Mouse (Mus musculus) T-helper 2 cell (primary cell): Measurements from ENCODE around the gene Pakap.

Source experiments
- in situ Hi-C: fragments of 300-600 bp; cut with MboI, MseI; formaldehyde crosslinking; loops from one replicate; pipeline ENCODE4 v1.15.1; 2025; ENCODE audit warnings: high pct_unique_total_duplicates

The Pakap gene

DNA sequence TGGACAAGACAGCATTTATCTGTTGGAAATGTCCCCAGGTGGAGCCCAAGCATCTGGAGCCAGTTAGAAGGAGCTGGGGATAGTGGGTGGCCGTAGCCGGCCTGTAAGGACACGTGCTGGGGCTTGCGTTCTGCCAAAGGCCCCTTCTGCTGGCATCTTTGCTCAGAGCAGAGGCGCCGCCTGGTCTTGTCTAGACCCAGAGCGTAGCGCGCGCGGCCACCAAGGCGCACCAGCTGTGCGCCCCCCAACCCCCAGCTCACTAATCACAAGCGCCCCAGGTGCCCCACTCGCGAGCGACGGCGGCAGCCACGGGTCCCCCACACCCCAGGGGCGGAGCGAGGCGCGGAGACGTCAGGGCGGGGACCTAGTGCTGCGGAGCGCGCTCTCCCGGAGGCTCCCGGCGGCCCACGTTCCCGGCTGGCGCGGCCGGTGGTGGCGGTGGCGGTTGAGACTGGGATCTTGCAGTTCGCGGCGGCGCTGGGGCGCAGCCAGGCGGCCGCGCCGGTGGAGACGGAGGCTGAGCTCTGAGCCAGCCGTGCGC is at the start of gene Pakap:
TSS of gene Pakap (plus strand) at position 514 of the 541 bp plus-strand sequence.
- in situ Hi-C loops, result no loop called here

DNA sequence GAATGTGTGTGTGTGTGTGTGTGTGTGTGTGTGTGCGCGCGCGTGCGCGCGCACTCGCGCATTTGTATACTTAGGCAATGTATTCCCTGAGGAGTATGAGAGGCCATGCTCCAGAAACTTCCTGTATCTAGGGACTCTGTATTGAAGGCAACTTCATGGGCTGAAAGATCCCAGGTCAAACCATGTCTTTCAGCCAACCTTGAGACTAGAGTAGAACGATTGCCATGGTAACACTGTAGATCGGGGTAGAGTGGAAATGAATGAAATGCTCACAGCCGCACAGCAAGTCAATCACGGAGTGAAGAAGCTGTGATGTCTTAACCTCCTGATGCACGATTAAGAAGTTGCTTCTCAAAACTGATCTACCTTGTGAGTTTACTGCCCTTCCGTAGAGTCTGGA is 44.5 kb upstream of the Pakap start:
- in situ Hi-C loops, result no loop called here

DNA sequence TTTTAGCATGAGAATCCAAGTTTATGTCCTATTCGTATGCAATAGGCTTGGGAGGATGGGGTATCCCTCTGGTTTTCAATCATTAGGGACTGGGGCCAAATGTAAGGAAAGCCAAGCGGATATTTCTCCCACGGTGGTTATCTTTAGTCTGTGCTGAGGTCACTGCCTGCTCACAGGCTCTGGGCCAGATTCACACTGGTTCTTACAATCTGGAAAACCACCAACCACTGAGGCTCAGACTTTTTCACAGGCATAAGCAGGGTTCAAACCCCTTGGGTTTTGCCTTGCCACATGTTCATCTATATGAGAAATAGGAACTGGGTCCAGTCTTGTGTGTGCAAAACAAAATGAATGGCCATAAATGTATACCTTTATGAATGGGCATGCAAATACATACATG is 43.5 kb upstream of the Pakap start:
- in situ Hi-C loops, result no loop called here

DNA sequence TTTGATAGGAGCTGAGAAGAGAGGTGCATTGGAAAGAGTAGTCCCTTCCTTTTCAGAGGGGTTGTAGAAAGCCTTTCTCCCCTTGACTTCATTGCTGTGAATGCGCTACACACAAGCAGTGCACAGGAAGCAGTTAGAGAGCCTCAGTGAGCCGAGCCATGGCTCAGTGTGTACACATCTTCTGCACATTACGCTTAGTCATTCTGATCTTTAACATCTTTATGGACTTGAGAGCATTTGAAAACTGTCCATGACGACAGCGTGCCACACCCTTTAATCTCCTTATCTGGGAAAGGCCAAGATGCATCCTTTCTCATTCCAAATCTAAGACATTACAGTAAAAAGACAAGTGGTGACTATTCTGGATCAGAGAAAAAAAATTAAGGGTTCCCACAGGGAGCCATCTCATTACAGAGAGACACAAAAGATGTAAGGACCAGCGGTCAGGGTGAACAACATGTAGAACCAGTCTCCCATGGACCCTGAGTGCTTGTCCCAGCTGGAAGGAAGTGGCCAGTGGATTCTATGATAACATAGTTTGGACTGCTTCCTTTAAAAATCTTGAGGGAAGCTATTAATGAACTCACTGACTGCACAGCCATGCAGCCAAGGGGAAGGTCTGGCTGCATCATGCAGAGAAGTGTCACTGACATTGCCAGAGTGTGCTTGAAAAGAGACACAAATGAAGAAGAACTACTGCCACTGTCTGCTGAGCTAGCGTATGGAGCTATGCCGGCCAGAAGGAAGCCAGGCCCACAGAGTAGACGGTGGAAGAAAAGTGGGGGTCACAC is 42.6 kb upstream of the Pakap start:
- in situ Hi-C loops, result no loop called here

DNA sequence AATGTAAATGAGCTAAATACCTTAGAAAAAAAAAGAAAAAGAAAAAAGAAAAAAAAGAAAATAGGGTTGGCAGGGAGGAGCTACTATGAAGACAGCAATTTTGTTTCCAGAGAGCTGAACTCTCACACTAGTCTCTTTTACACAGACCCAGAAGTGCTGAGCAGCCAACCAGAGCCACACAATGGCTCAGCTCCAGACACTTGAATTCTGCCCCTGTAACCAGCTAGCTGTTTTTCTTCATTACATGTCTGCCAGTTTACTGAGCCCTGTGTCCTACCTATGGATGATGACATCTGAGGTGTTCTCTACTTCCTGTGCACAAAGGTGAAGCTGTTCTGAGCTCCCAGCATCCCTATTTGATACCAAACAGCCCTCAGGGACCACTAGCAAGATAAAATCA is 39.7 kb upstream of the Pakap start:
- in situ Hi-C loops, result no loop called here

DNA sequence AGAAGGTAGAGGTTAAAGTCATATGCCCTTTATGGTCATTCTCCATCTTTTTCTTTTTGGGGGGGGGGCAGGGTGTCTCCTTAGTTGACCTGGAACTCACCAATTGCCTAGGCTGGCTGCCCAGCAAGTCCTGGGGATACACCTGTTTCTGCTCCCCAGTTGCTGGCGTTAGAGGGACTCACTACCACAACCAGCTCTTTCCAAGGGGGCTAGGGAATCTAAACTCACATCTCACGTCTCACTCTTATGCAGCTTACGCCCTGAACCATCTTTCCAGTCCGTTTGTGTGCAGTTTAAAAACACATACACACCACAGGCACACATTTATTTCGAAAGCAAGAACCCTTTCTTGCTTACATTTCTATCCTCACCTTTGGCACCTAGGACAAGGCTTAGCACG is 34.3 kb upstream of the Pakap start:
- in situ Hi-C loops, result no loop called here

DNA sequence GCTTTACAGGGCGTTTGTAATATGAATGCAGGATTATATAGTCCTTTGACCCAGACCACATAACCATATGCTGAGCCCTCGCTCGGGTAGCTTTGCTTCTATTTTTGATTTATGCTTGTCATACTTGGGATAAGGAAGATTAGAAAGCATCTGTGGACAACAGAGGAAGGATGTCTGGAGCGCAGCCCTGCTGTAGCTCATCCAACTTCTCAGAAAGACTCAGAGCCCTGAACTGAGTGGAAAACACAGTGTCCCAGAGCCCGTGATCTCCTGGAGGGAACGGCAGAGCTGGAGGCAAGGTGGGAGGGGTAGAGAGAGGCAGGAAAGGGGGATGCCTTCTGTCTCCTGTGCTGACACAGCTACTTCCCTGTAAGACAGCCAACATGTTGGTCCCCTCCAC is 33.7 kb upstream of the Pakap start:
- in situ Hi-C loops, result no loop called here

DNA sequence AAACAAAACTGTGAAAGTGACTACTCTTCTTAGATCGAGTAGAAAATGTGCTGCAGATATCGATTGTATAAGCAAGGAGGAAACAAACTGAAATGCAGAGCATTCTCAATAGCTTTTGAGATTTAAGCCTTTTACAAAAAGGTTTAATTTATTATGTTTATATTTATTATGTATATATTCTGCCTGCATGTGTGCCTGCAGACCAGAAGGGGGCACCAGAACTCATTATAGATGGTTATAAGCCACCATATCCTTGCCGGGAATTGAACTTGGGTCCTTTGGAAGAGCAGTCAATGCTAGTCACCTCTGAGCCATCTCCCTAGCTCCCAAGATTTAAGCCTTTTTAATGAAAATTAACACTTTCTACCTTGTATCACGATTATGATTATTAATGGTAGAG is 32.9 kb upstream of the Pakap start:
- in situ Hi-C loops, result no loop called here

DNA sequence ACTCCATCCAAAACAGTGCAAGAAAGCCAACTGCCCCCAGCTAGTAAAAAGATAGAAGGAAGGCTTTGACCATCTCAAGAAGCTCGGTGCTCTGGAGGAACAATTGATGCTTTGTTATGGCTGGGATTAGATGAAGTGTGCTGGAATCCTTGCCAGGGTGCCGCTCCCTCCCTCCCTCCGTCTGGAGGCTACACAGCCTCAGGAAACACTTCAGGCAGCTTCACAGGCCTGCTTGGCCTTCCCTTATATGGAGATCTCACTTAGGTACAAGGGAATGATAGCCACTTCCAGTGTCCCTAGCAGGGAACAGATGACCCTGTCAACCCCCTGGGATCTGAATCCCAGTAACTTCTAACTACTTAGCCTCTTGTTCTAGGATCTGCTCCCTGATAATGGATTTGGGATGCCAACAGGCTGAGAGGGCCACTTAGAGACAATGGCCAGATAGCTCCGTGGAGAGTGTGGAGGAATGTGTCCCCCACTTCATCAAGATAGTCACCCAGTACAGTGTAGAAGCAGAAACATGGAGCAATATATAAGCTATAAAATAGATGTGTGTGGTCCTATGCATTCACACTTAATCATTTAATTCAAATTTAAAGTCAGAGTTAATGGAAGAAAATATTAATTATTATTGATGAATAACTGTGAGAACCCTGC is 29.8 kb upstream of the Pakap start:
- in situ Hi-C loops, result no loop called here

DNA sequence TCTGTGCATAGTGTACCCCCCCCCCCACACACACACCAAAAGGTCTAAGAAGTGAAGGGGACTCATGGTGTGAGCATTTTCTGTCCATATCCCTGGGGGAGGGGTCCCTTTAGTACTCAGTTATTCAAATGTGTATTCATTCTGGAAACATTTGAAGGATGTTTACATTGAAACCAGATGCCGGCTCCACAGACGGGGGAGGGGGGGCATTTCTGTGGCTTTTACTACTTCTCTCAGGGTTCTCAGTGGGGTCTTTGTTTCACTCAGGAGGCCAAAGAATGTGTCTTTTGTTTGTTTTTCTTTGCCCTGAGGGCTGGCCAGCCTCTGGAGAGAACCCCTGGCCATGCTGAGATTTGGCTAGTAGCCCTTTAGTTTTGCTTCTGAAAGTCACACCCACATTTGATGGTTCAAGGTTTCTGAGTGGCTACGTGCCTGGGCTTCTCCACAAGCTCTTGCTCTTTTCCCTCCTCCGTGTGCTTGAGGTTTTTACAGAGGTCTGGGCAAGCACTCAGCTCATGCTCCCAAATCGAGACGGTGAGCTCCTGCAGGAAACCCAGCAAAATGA is 24.2 kb upstream of the Pakap start:
- in situ Hi-C loops, result no loop called here

DNA sequence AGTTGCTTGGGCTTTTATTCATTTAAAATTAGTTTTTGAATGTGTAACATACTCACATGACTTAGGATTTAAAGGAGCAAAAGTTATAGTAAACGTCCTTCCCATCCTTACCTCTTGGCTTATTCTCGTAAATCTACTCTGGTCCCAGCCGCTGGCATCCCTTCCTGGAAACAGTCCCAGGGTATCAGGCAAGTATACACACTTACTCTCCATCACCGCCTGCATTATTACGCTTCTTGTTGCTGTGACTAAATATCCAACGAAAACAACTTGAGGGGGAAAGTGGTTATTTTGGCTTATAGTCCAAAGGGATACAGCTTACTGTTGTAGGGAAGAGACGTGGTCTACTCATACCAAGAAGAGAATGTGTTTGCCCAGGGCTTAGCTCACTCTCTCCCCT is 20.2 kb upstream of the Pakap start:
- in situ Hi-C loops, result no loop called here

DNA sequence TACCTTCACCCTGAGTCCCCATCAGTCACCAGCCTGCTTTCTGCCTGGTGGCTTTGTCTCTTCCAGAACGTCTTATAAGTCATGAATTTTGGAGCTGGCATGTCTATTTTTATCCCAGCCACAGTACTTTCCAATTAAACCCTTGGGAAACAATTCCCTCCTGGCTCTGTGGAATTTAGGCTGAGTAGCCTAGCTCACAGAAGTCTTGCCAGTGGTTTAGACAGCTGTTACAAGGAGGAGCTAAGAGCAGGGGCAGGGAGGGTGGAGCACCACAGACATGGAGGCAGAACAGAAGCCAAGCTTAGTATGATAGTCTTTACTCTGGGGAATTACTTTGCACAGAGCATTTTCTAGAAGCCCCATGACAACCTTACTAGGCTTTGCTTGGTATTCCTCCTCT is 17.8 kb upstream of the Pakap start:
- in situ Hi-C loops, result no loop called here

DNA sequence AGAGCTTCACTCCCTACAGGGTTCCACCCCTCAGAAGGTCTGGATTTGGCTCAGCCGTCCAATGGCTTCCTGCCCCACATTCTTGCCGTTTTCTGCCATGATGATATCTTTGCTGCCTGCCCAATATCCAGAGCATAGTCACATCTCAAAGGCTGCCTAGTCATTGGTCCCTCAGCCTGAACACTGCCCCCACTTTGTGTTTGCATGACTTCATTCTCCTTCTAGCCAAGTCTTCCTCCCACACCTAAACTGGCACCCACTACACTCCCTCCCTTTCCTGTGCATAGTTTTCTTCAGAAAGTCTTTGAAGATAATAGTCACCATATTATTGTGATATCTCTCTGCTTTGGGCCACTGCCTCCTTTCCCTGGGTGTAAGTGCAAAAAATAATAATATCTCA is 10.9 kb upstream of the Pakap start:
- in situ Hi-C loops, result no loop called here

DNA sequence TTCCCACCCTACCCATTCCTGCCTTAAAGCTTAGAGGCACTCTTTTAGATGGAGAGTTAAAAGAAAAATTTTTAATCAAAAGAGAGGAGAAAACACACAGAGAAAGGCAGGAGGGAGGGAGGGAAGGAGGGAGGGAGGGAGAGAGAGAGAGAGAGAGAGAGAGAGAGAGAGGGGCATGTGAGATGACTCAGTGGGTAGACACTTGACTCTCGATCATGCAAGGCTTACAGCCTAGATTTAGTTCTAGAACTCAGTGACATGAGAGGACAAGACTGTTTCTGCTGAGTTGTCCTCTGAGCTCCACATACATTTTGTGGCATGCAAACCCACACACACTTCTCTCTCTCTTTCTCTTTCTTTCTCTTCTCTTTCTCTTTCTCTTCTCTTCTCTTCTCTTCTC is 8.5 kb upstream of the Pakap start:
- in situ Hi-C loops, result no loop called here

DNA sequence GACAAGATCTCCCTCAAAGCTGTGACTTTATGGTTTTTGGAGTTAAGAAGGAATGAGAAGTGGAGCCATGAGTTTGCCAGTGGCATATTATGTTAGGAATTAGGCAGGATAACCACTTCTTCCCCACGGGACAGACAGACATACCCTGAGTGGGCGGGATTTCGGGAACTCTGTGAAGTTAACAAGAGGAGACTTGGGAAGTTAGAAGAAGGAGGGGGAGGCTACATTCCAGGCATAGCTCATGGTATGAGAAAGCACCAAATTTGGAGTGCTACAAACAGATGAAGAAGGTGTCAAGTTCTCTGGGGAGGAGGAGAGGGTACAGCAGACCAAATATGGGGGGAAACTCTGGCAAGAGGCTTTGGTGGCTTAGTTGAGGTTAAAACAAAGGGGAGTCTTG is 8.0 kb upstream of the Pakap start:
- in situ Hi-C loops, result no loop called here

DNA sequence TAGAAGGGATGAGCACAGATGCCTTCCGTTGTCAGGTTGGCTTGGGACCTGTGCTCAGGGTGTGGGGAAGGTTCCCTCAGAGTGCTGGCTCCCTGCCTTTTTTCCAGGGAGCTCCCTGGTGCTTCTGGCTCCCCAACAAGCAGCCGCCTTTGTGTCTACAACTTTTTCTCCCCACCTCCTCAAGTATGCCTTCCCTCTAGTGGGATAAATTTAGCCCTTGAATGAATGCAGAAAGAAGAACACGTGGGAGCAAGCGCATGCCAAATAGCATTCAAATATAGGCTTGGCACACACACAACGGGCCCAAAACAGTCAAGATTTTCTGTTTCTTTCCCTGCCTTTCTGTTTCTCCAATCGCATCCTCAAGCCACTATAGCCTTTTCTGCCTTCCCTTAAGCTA is 6.9 kb upstream of the Pakap start:
- in situ Hi-C loops, result no loop called here

DNA sequence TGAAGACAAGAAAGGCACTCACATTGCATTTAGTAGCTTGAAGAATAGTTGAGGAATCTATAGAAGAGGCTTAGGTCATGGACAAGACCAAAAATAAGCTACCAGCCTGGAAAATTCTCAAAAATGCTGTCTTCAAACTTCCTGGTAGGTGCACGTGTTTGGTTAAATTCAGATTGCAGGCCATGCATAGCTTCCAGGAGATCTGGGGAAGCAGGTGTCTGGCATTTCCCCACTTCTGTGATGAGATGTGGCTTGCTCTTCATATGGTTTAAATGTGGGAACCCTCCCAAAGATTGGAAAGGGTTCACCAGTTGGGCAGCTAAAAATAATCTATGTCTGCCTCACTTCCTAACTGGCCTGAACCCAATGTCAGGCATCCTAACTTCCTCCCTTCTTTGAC is 2.7 kb upstream of the Pakap start:
- in situ Hi-C loops, result no loop called here

DNA sequence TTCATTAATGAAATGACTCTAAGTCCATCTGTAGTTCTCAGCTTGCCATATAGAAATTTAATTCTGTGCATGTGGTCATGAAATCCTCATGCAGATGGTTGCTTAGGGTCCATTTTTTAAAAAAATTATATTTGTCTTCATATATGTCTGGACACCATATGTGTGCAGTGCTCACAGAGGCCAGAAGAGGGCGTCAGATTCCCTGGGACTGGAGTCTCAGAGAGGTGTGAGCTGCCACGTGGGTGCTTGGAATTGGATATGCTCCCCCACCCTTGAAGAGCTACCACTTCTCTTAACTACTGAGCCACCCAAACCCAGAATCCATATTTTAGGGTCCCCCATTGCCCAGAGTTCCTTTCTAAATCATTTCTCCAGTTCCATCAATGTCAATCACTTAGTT is 2.2 kb upstream of the Pakap start:
- in situ Hi-C loops, result no loop called here

DNA sequence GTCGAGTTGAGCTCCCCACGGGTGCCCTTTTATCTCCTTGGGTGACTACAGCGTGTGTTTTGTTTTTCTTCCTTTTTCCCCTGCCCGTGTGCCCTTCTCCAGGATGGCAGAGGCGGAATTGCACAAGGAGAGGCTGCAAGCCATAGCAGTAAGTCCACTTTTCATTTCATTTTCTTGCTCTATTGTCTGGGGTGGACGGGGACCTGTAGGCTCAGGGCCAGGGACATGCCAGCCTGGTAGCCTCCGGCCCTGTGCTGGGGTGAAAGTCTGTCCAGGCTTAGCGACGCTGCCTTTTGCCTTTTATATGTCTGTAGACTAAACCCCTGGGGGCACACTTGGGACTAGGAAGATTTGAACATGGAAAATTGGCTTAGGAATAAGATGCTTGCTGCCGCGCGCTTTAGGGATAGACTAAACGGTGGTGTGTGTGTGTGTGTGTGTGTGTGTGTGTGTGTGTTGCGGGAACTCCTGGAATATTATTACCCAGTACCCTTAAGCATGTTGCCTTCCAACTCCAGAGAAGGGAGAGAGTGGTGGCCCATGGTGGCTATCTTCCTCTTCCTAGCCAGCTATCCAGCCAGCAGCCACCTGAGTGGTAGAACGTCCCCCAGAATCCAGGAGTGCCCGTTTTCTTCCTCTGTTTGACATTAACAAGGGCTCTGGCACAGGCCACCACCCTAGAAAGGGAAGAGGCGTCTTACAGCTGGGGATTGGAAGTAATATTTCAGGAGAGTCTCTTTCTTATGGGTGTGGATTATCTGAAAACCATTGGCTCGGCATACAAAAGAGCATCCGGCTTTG is 489 bp downstream of the Pakap start:
- in situ Hi-C loops, result no loop called here

DNA sequence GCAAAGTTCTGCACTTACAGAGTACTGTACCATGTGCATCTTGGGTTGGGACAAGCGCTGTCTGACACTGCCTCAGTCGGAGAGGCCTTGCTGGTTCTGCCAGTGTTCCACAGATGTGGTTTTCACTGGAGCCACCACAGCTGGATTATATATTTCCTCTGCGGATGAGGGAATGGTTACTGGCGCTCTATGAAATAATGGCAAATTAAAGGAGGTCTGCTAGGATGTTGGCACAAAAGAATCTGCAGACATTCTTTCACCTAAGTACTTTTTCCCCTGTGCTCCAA is 1.0 kb downstream of the Pakap start:
- in situ Hi-C loops, result no loop called here

DNA sequence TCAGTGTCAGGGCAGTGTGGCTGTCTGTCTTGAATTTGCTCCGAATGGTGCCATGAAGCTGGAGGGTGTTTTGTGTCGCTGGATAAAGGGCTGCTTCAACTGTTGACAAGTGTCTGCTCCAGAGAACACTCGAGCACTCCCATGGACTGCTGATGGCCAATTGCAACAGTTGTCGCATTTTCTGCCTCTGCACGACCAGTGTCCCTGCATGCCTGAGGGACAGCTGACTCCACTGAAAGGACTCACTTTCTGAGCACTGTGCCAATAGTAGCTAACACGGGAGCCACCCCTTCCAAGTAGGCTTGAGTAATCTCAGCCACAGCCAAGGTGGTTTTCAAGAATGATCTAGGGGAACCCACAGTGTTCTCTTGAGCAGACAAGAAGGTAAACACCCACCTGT is 1.7 kb downstream of the Pakap start:
- in situ Hi-C loops, result no loop called here

DNA sequence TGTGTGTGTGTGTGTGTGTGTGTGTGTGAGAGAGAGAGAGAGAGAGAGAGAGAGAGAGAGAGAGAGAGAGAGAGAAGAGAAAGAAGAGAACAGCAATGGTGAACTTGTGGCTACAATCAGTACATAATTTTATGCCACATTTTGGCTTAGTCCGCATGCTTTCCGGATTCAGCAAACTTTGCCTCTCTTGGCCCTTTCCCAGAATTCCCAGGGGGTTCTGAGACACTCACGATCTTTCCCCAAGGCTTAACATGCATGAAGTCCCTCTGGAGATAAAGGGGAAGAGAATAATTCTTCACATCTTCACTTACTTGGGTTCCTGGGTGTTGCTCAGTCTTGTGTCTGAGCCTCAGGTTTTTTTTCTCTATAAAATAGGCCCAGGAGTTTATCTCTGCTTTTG is 2.2 kb downstream of the Pakap start:
- in situ Hi-C loops, result no loop called here
